Mouse (Mus musculus): ENCODE results near the gene Hexim2. TPM values are rescaled to one million over a fixed set of nuclear protein-coding genes. Genes with fewer than 3 reads are reported as not detected.

Gene Hexim2
- polyA plus RNA-seq, 1 experiment from 2014 or later, result 8.7 TPM

GRCm38 (mm10) chr11:103171703-103172391 lies 39.6 kb downstream of the Hexim2 start:
- Histone ChIP-seq H3K27ac (ENCODE audit: low read depth, low read length) (no peak overlapping the region), H3K4me2 (ENCODE audit: low read depth, low read length, severe bottlenecking) (no peak overlapping the region), H3K27me3 (ENCODE audit: control insufficient read depth, insufficient read depth, low read length) (peaks cover 39% of the 10 kb centered on the region), H3K9me3 (ENCODE audit: control insufficient read depth, low read length) (no peaks in the 10 kb centered on the region), H3K9ac (ENCODE audit: low read length) (no peak overlapping the region), H3K36me3 (ENCODE audit: control insufficient read depth, insufficient read depth, low read length) (no peaks in the 10 kb centered on the region), H3K4me1 (replicated peaks; ENCODE audit: control insufficient read depth, insufficient read depth, low read length) (peaks cover 6% of the 10 kb centered on the region; the same call in 1 of the 2 replicates), H3K4me3 (ENCODE audit: low read depth, low read length) (no peak overlapping the region)
- 47% methylated on average over 9 of the region's 9 CpGs for WGBS
- ATAC-seq (replicated peaks; ENCODE audit: low FRiP score) (no peak), DNase-seq (ENCODE audit: low spot score) (no peak)

GRCm38 (mm10) chr11:103172392-103173040 lies 40.3 kb downstream of the Hexim2 start:
- ATAC-seq (replicated peaks; ENCODE audit: low FRiP score) (no peak), DNase-seq (ENCODE audit: low spot score) (no peak)
- Histone ChIP-seq H3K9me3 (ENCODE audit: control insufficient read depth, low read length) (no peaks in the 10 kb centered on the region), H3K27me3 (ENCODE audit: control insufficient read depth, insufficient read depth, low read length) (peaks cover 39% of the 10 kb centered on the region), H3K4me2 (ENCODE audit: low read depth, low read length, severe bottlenecking) (no peak overlapping the region), H3K4me1 (replicated peaks; ENCODE audit: control insufficient read depth, insufficient read depth, low read length) (peaks cover 6% of the 10 kb centered on the region; the same call in 1 of the 2 replicates), H3K9ac (ENCODE audit: low read length) (no peak overlapping the region), H3K36me3 (ENCODE audit: control insufficient read depth, insufficient read depth, low read length) (no peaks in the 10 kb centered on the region), H3K4me3 (ENCODE audit: low read depth, low read length) (no peak overlapping the region), H3K27ac (ENCODE audit: low read depth, low read length) (no peak overlapping the region)
- WGBS, result 72% methylated on average over 6 of the region's 6 CpGs

- peaks cover 39% of the 10 kb centered on the region for H3K27me3 ChIP-seq (ENCODE audit: control insufficient read depth, insufficient read depth, low read length)
- no peak for ATAC-seq (replicated peaks; ENCODE audit: low FRiP score)
- no peak overlapping the region for H3K9ac ChIP-seq (ENCODE audit: low read length)
- H3K9me3 ChIP-seq (ENCODE audit: control insufficient read depth, low read length), result no peaks in the 10 kb centered on the region
- WGBS, result 80% methylated on average over 7 of the region's 7 CpGs
- no peak overlapping the region for H3K27ac ChIP-seq (ENCODE audit: low read depth, low read length)
- H3K4me3 ChIP-seq (ENCODE audit: low read depth, low read length), result no peak overlapping the region
- no peak for DNase-seq (ENCODE audit: low spot score)
- peaks cover 6% of the 10 kb centered on the region; the same call in 1 of the 2 replicates for H3K4me1 ChIP-seq (replicated peaks; ENCODE audit: control insufficient read depth, insufficient read depth, low read length)
- H3K36me3 ChIP-seq (ENCODE audit: control insufficient read depth, insufficient read depth, low read length), result no peaks in the 10 kb centered on the region
- H3K4me2 ChIP-seq (ENCODE audit: low read depth, low read length, severe bottlenecking), result no peak overlapping the region
Measured at GRCm38 (mm10) chr11:103173041-103173770, 41.0 kb downstream of the Hexim2 start.

GRCm38 (mm10) chr11:103173771-103174344 lies 41.6 kb downstream of the Hexim2 start:
- Histone ChIP-seq H3K36me3 (ENCODE audit: control insufficient read depth, insufficient read depth, low read length) (no peaks in the 10 kb centered on the region), H3K27me3 (ENCODE audit: control insufficient read depth, insufficient read depth, low read length) (peaks cover 39% of the 10 kb centered on the region)

GRCm38 (mm10) chr11:103174411-103174832 lies 42.2 kb downstream of the Hexim2 start:
- ATAC-seq (replicated peaks; ENCODE audit: low FRiP score) (no peak), DNase-seq (ENCODE audit: low spot score) (no peak)
- no peak overlapping the region for H3K9ac ChIP-seq (ENCODE audit: low read length)
- H3K36me3 ChIP-seq (ENCODE audit: control insufficient read depth, insufficient read depth, low read length), result no peaks in the 10 kb centered on the region
- H3K9me3 ChIP-seq (ENCODE audit: control insufficient read depth, low read length), result no peaks in the 10 kb centered on the region
- H3K27ac ChIP-seq (ENCODE audit: low read depth, low read length), result no peak overlapping the region
- peaks cover 6% of the 10 kb centered on the region; the same call in 1 of the 2 replicates for H3K4me1 ChIP-seq (replicated peaks; ENCODE audit: control insufficient read depth, insufficient read depth, low read length)
- WGBS, result 87% methylated on average over 5 of the region's 5 CpGs
- H3K4me2 ChIP-seq (ENCODE audit: low read depth, low read length, severe bottlenecking), result no peak overlapping the region
- H3K4me3 ChIP-seq (ENCODE audit: low read depth, low read length), result no peak overlapping the region
- H3K27me3 ChIP-seq (ENCODE audit: control insufficient read depth, insufficient read depth, low read length), result peaks cover 35% of the 10 kb centered on the region

More at GRCm38 (mm10) chr11:103173771-103174344, 41.6 kb downstream of the Hexim2 start:
- no peak overlapping the region for H3K27ac ChIP-seq (ENCODE audit: low read depth, low read length)
- peaks cover 6% of the 10 kb centered on the region; the same call in 1 of the 2 replicates for H3K4me1 ChIP-seq (replicated peaks; ENCODE audit: control insufficient read depth, insufficient read depth, low read length)
- DNase-seq (ENCODE audit: low spot score), result no peak
- 90% methylated on average over 11 of the region's 11 CpGs for WGBS
- no peaks in the 10 kb centered on the region for H3K9me3 ChIP-seq (ENCODE audit: control insufficient read depth, low read length)
- H3K4me2 ChIP-seq (ENCODE audit: low read depth, low read length, severe bottlenecking), result no peak overlapping the region
- H3K4me3 ChIP-seq (ENCODE audit: low read depth, low read length), result no peak overlapping the region
- H3K9ac ChIP-seq (ENCODE audit: low read length), result no peak overlapping the region
- no peak for ATAC-seq (replicated peaks; ENCODE audit: low FRiP score)

GRCm38 (mm10) chr11:103174891-103175391 lies 42.7 kb downstream of the Hexim2 start:
- ATAC-seq (replicated peaks; ENCODE audit: low FRiP score) (no peak), DNase-seq (ENCODE audit: low spot score) (no peak)
- Histone ChIP-seq H3K36me3 (ENCODE audit: control insufficient read depth, insufficient read depth, low read length) (no peaks in the 10 kb centered on the region), H3K4me3 (ENCODE audit: low read depth, low read length) (no peak overlapping the region), H3K9me3 (ENCODE audit: control insufficient read depth, low read length) (no peaks in the 10 kb centered on the region), H3K27me3 (ENCODE audit: control insufficient read depth, insufficient read depth, low read length) (peaks cover 30% of the 10 kb centered on the region), H3K9ac (ENCODE audit: low read length) (no peak overlapping the region), H3K27ac (ENCODE audit: low read depth, low read length) (no peak overlapping the region), H3K4me2 (ENCODE audit: low read depth, low read length, severe bottlenecking) (no peak overlapping the region), H3K4me1 (replicated peaks; ENCODE audit: control insufficient read depth, insufficient read depth, low read length) (peaks cover 6% of the 10 kb centered on the region; the same call in 1 of the 2 replicates)
- WGBS, result 65% methylated on average over 8 of the region's 8 CpGs

- DNase-seq (ENCODE audit: low spot score), result no peak
- Histone ChIP-seq H3K4me2 (ENCODE audit: low read depth, low read length, severe bottlenecking) (no peak overlapping the region), H3K9me3 (ENCODE audit: control insufficient read depth, low read length) (no peaks in the 10 kb centered on the region), H3K36me3 (ENCODE audit: control insufficient read depth, insufficient read depth, low read length) (no peaks in the 10 kb centered on the region), H3K4me1 (replicated peaks; ENCODE audit: control insufficient read depth, insufficient read depth, low read length) (0 out of 2 replicates have a peak, but pooled peaks cover 3% of the 10 kb centered on the region), H3K27me3 (ENCODE audit: control insufficient read depth, insufficient read depth, low read length) (peaks cover 20% of the 10 kb centered on the region), H3K9ac (ENCODE audit: low read length) (no peak overlapping the region), H3K4me3 (ENCODE audit: low read depth, low read length) (no peak overlapping the region), H3K27ac (ENCODE audit: low read depth, low read length) (no peak overlapping the region)
- WGBS, result 81% methylated on average over 14 of the region's 14 CpGs
- no peak for ATAC-seq (replicated peaks; ENCODE audit: low FRiP score)
Measured at GRCm38 (mm10) chr11:103175688-103176442, 43.6 kb downstream of the Hexim2 start.

Data from forebrain, embryonic 11.5 days (tissue).